Mouse (Mus musculus) liver, adult 2 months (tissue): ENCODE measurements around the gene Zfp46. TPM values are rescaled to one million over a fixed set of nuclear protein-coding genes. Genes with fewer than 3 reads are reported as not detected.

ENCODE experiments used
- DNase-seq: peaks from one replicate; pipeline ENCODE4 v3.0.0-alpha.2; 2011; ENCODE audit warnings: low read depth, low spot score; ENCODE audit errors: extremely low read depth
- H3K27ac ChIP-seq: fragments of 200-500 bp; replicated peaks from 2 replicates; pipeline ENCODE4 v1.5.1; 2012; ENCODE audit warnings: low read depth, mild to moderate bottlenecking, control low read depth, inconsistent platforms, low read length; ENCODE audit not compliant: insufficient read depth
- H3K27me3 ChIP-seq: fragments of 200-500 bp; 2 replicates; pipeline ENCODE4 v1.6.1; 2012; ENCODE audit warnings: mild to moderate bottlenecking, moderate library complexity, low read length, inconsistent platforms; ENCODE audit not compliant: control insufficient read depth, insufficient read depth
- H3K36me3 ChIP-seq: fragments of 200-500 bp; 2 replicates; pipeline ENCODE4 v1.6.1; 2012; ENCODE audit warnings: low read length, inconsistent platforms; ENCODE audit not compliant: control insufficient read depth, insufficient read depth
- H3K4me1 ChIP-seq: fragments of 200-500 bp; 2 replicates; pipeline ENCODE4 v1.6.1; 2011; ENCODE audit warnings: low read length; ENCODE audit not compliant: control insufficient read depth, insufficient read depth
- H3K4me3 ChIP-seq: fragments of 200-500 bp; 2 replicates; pipeline ENCODE4 v1.5.1; 2011; ENCODE audit warnings: low read depth, mild to moderate bottlenecking, control low read depth, low read length, moderate library complexity; ENCODE audit not compliant: insufficient read depth
- H3K79me2 ChIP-seq: fragments of 200-500 bp; 2 replicates; pipeline ENCODE4 v1.6.1; 2012; ENCODE audit warnings: inconsistent platforms, mild to moderate bottlenecking, low read length, moderate library complexity; ENCODE audit not compliant: control insufficient read depth, insufficient read depth
- H3K9ac ChIP-seq: fragments of 200-500 bp; 2 replicates; pipeline ENCODE4 v1.6.1; 2012; ENCODE audit warnings: low read depth, mild to moderate bottlenecking, control low read depth, inconsistent platforms, low read length
- CTCF ChIP-seq: fragments of 200-500 bp; IDR thresholded peaks from 2 replicates; pipeline ENCODE4 v1.5.1; 2011; ENCODE audit warnings: low read depth, low read length, control low read depth
- POLR2A ChIP-seq: fragments of 200-500 bp; IDR thresholded peaks from 2 replicates; pipeline ENCODE4 v1.6.1; 2011; ENCODE audit warnings: low read length, control low read depth; ENCODE audit not compliant: insufficient read depth; ENCODE audit errors: extremely low read depth
- WGBS: fragments of 180-500 bp; shearing (Covaris S2); methylation state at CpG from one replicate; pipeline ENCODE4 v1.1.7; 2018; 5-methylcytosine and 5-hydroxymethylcytosine counted together
- polyA plus RNA-seq: library from polyadenylated mRNA; depleted of rRNA; stranded (reverse); fragments of >200 nt; gene quantifications from 2 replicates; pipeline ENCODE4 v1.2.3, GENCODE M21; 2012; rRNA removed
- total RNA-seq: library from RNA; depleted of rRNA; stranded (reverse); fragments of >200 nt; gene quantifications from 2 replicates; pipeline ENCODE4 v1.2.3, GENCODE M21; 2014; rRNA removed

Zfp46 gene
- total RNA-seq (2.6 TPM in 2 replicates), polyA plus RNA-seq (2.9 and 3.1 TPM in 2 replicates)

- Histone ChIP-seq H3K9ac (peak within 1 kb of the TSS; percentile 51), H3K27me3 (no peaks in the 10 kb centered on the region), H3K79me2 (peaks cover 4% of the 10 kb centered on the region; the same call in 1 of the 2 replicates), H3K4me1 (peaks cover 4% of the 10 kb centered on the region; the same call in 1 of the 2 replicates), H3K4me3 (peak within 1 kb of the TSS; percentile 47), H3K27ac (peak within 1 kb of the TSS; percentile 69), H3K36me3 (peaks cover 4% of the 10 kb centered on the region; the same call in 1 of the 2 replicates)
- peak; percentile 23 for DNase-seq
- 68% methylated on average over 5 of the region's 5 CpGs for WGBS
- TF ChIP-seq CTCF (no peak), POLR2A (no peak)
Measured at GRCm38 (mm10) chr4:136284455-136284854, at the start of gene Zfp46. Zfp46 (plus strand) TSS chr4:136284683.

- Histone ChIP-seq H3K4me3 (no peak overlapping the region), H3K4me1 (no peaks in the 10 kb centered on the region), H3K27ac (no peak overlapping the region), H3K79me2 (no peaks in the 10 kb centered on the region), H3K9ac (no peak overlapping the region), H3K36me3 (peaks cover 4% of the 10 kb centered on the region; the same call in 1 of the 2 replicates), H3K27me3 (no peaks in the 10 kb centered on the region)
- 76% methylated on average over 13 of the region's 13 CpGs for WGBS
- TF ChIP-seq CTCF (no peak), POLR2A (no peak)
- DNase-seq, result no peak
Measured at GRCm38 (mm10) chr4:136238669-136239068, 45.8 kb upstream of the Zfp46 start.

- Histone ChIP-seq H3K4me1 (no peaks in the 10 kb centered on the region), H3K9ac (no peak overlapping the region), H3K36me3 (peaks cover 6% of the 10 kb centered on the region; the same call in 1 of the 2 replicates), H3K79me2 (no peaks in the 10 kb centered on the region), H3K27ac (no peak overlapping the region), H3K27me3 (no peaks in the 10 kb centered on the region), H3K4me3 (no peak overlapping the region)
- DNase-seq, result no peak
- 72% methylated on average over 9 of the region's 9 CpGs for WGBS
- TF ChIP-seq CTCF (no peak), POLR2A (no peak)
Measured at GRCm38 (mm10) chr4:136239111-136239510, 45.4 kb upstream of the Zfp46 start.

- no peaks in the 10 kb centered on the region for H3K4me1 ChIP-seq
- TF ChIP-seq CTCF (peak; percentile 85), POLR2A (no peak)
- peaks cover 4% of the 10 kb centered on the region; the same call in 1 of the 2 replicates for H3K36me3 ChIP-seq
- H3K79me2 ChIP-seq, result no peaks in the 10 kb centered on the region
- H3K4me3 ChIP-seq, result no peak overlapping the region
- no peak overlapping the region for H3K27ac ChIP-seq
- peak; percentile 45 for DNase-seq
- 25% methylated on average over 8 of the region's 8 CpGs for WGBS
- no peaks in the 10 kb centered on the region for H3K27me3 ChIP-seq
- no peak overlapping the region for H3K9ac ChIP-seq
Measured at GRCm38 (mm10) chr4:136239622-136240021, 44.9 kb upstream of the Zfp46 start.

- TF ChIP-seq CTCF (no peak), POLR2A (no peak)
- no peaks in the 10 kb centered on the region for H3K79me2 ChIP-seq
- no peaks in the 10 kb centered on the region for H3K27me3 ChIP-seq
- H3K9ac ChIP-seq, result no peak overlapping the region
- WGBS, result 83% methylated on average over 14 of the region's 14 CpGs
- H3K4me1 ChIP-seq, result no peaks in the 10 kb centered on the region
- no peak overlapping the region for H3K4me3 ChIP-seq
- H3K27ac ChIP-seq, result no peak overlapping the region
- peaks cover 2% of the 10 kb centered on the region; the same call in 1 of the 2 replicates for H3K36me3 ChIP-seq
- DNase-seq, result no peak
Measured at GRCm38 (mm10) chr4:136240123-136240522, 44.4 kb upstream of the Zfp46 start.

GRCm38 (mm10) chr4:136240955-136241354, 43.5 kb upstream of the Zfp46 start:
- no peak overlapping the region for H3K4me3 ChIP-seq
- DNase-seq, result no peak
- H3K79me2 ChIP-seq, result no peaks in the 10 kb centered on the region
- WGBS, result 90% methylated on average over 8 of the region's 8 CpGs
- no peaks in the 10 kb centered on the region for H3K4me1 ChIP-seq
- peaks cover 2% of the 10 kb centered on the region; the same call in 1 of the 2 replicates for H3K36me3 ChIP-seq
- H3K27me3 ChIP-seq, result no peaks in the 10 kb centered on the region
- TF ChIP-seq CTCF (no peak), POLR2A (no peak)
- no peak overlapping the region for H3K9ac ChIP-seq
- H3K27ac ChIP-seq, result no peak overlapping the region
